Mouse (Mus musculus) testis, adult 2 months (tissue): ENCODE data around the gene Naaladl1.

Experiments
- CTCF ChIP-seq: fragments of 200-500 bp; IDR thresholded peaks from 2 replicates; pipeline ENCODE4 v1.5.1; 2012; ENCODE audit warnings: low read depth, mild to moderate bottlenecking, inconsistent platforms, low read length, moderate library complexity; ENCODE audit not compliant: control insufficient read depth, insufficient read depth, insufficient replicate concordance
- POLR2A ChIP-seq: fragments of 200-500 bp; IDR thresholded peaks from 2 replicates; pipeline ENCODE4 v1.6.1; 2012; ENCODE audit warnings: low read depth, mild to moderate bottlenecking, inconsistent platforms, low read length, moderate library complexity; ENCODE audit not compliant: control insufficient read depth

DNA sequence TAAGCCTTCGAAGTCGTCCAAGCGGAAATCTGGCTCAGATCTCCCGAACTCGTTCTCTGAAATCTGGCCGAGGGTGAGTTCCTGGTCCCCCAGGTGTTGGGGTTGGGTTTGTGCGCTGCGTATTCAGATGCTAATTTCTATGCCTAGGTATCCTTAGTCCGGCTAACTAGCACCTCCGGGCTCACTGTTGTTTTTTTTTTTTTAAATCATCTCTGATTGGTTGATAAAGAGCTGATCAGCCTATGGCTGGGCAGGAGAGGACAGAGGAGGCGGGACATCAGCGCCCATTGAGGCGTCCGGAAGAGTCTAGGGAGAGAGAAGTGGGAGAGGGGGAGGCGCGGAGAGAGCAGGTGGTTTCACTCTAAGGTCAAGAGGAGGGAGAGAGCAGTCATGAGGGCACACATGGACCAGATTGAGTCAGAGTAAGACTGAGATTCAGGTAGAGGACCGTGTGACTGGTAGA lies 20.1 kb upstream of the Naaladl1 start:
- no peak for TF ChIP-seq CTCF
- TF ChIP-seq POLR2A: no peak
